Mouse (Mus musculus) midbrain, embryonic 11.5 days (tissue): Measurements from ENCODE around the gene Por. TPM values are rescaled to one million over a fixed set of nuclear protein-coding genes. Genes with fewer than 3 reads are reported as not detected.

Source experiments
- ATAC-seq: fragments of 200-750 bp; cut with Nextera tagmentation; 2 replicates; pipeline ENCODE4 v1.8.0; 2017; ENCODE audit warnings: moderate TSS enrichment, moderate library complexity; ENCODE audit not compliant: low FRiP score
- DNase-seq: peaks from one replicate; pipeline ENCODE4 v3.0.0; 2015; ENCODE audit warnings: low spot score; ENCODE audit errors: missing footprints
- H3K27ac ChIP-seq: fragments of 300-500 bp; sonication (generic); 2 replicates; pipeline ENCODE4 v1.5.1; 2014; ENCODE audit warnings: low read depth, low read length
- H3K27me3 ChIP-seq: fragments of 300-500 bp; sonication (generic); 2 replicates; pipeline ENCODE4 v1.6.1; 2014; ENCODE audit warnings: mild to moderate bottlenecking, low read length, moderate library complexity, mixed read lengths; ENCODE audit not compliant: control insufficient read depth, insufficient read depth
- H3K36me3 ChIP-seq: fragments of 300-500 bp; sonication (generic); 2 replicates; pipeline ENCODE4 v1.6.1; 2014; ENCODE audit warnings: mild to moderate bottlenecking, low read length, moderate library complexity, mixed read lengths; ENCODE audit not compliant: control insufficient read depth, insufficient read depth
- H3K4me1 ChIP-seq: fragments of 300-500 bp; sonication (generic); 2 replicates; pipeline ENCODE4 v1.6.1; 2014; ENCODE audit warnings: low read length; ENCODE audit not compliant: control insufficient read depth, insufficient read depth
- H3K4me2 ChIP-seq: fragments of 300-500 bp; sonication (generic); 2 replicates; pipeline ENCODE4 v1.6.1; 2014; ENCODE audit warnings: mild to moderate bottlenecking, moderate library complexity
- H3K4me3 ChIP-seq: fragments of 300-500 bp; sonication (generic); 2 replicates; pipeline ENCODE4 v1.5.1; 2014; ENCODE audit warnings: low read depth, low read length
- H3K9ac ChIP-seq: fragments of 300-500 bp; sonication (generic); 2 replicates; pipeline ENCODE4 v1.6.1; 2014; ENCODE audit warnings: low read length
- H3K9me3 ChIP-seq: fragments of 300-500 bp; sonication (generic); 2 replicates; pipeline ENCODE4 v1.6.1; 2016; ENCODE audit warnings: low read length; ENCODE audit not compliant: control insufficient read depth
- WGBS: fragments of 180-500 bp; shearing (Covaris S2); extraction: QIAGEN DNeasy Blood & Tissue Kit; methylation state at CpG from one replicate; pipeline ENCODE4 v1.1.7; 2014; 5-methylcytosine and 5-hydroxymethylcytosine counted together
- polyA plus RNA-seq: library from polyadenylated mRNA; unstranded; fragments of >200 nt; fragmentation: Nextera tagmentation; extraction: Ambion mirVana; gene quantifications from 2 replicates; pipeline ENCODE4 v1.2.1, GENCODE M21; 2014

Gene Por
- polyA plus RNA-seq, 1 experiment from 2014 or later = 95.4 TPM

DNA sequence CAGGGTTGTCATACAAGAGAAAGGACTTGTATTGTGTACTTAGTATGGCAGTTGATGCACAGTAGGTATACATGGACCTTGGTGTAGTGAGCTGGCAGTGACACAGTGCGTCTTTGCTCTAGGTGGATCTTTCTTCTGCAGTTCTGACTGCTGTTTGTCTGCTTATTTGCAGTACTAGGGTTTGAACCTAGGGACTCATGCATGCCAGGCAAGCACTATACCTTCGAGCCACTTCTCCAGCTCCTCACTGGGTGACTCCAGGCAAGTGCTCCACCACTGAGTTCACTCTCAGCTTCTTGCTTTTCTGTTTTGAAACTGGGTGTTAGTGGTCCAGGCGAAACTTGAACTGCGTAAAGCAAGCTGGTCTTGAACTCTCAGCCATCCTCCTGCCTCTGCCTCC, 31.8 kb downstream of the Por start:
- 94% methylated on average over 4 of the region's 4 CpGs for WGBS
- H3K36me3 ChIP-seq = peaks cover 4% of the 10 kb centered on the region; the same call in 1 of the 2 replicates
- no peaks in the 10 kb centered on the region for H3K9me3 ChIP-seq

DNA sequence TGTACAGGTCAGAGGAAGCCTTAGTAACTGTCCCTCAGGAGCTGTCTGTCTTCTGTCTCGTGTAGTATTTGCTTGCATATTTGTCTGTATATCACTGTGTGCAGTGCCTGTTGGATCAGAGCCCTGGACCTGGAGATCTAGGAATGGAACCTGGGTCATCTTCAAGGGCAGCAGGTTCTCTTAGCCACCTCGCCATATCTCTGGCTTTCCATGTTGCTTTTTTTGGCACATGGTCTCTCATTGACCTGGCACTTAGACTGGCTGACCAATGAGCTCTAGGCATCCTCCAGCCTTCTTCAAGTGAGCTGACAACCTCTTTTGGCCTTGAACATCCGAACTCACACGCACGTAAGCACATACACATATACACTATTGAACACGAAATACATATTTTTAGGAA, 32.4 kb downstream of the Por start:
- Histone ChIP-seq H3K9me3 (no peaks in the 10 kb centered on the region), H3K36me3 (peaks cover 4% of the 10 kb centered on the region; the same call in 1 of the 2 replicates), H3K27ac (no peak overlapping the region), H3K4me1 (no peaks in the 10 kb centered on the region), H3K27me3 (no peaks in the 10 kb centered on the region), H3K4me2 (no peak overlapping the region), H3K9ac (no peak overlapping the region), H3K4me3 (no peak overlapping the region)
- no peak for ATAC-seq
- DNase-seq = no peak
- WGBS = 87% methylated on average over 6 of the region's 6 CpGs

More for the DNA sequence above, 31.8 kb downstream of the Por start:
- Histone ChIP-seq H3K27me3 (no peaks in the 10 kb centered on the region), H3K4me1 (no peaks in the 10 kb centered on the region), H3K27ac (no peak overlapping the region), H3K9ac (no peak overlapping the region), H3K4me2 (no peak overlapping the region), H3K4me3 (no peak overlapping the region)
- DNase-seq (no peak), ATAC-seq (no peak)

DNA sequence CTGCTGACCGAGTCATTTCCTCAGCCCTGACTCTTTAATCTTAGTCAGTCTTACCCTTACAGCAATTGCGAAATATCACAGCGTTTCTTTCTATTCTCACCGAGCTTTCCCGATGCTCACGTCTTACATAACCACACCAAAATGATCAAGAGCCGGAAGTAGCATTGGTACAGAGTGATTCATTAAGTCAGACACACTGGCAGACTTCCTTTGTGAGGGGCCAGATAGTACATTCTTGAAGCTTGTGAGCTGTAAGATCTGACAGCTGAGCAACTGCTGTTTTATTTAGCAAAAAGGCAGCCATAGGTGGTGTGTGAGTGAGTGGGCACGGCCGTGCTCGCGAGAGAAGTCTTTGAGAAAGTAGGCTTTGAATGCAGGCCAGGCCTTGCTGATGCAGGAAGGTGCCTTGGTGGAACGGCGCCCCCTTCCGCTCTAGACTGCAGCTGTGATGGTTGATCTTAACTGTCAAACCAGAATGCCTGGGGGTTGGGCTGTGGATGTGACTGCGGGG, 32.9 kb downstream of the Por start:
- Histone ChIP-seq H3K27me3 (no peaks in the 10 kb centered on the region), H3K9ac (no peak overlapping the region), H3K4me3 (no peak overlapping the region), H3K4me2 (no peak overlapping the region), H3K4me1 (no peaks in the 10 kb centered on the region), H3K27ac (no peak overlapping the region), H3K9me3 (no peaks in the 10 kb centered on the region), H3K36me3 (peaks cover 4% of the 10 kb centered on the region; the same call in 1 of the 2 replicates)
- no peak for ATAC-seq
- no peak for DNase-seq
- whole genome bisulfite sequencing = 79% methylated on average over 15 of the region's 15 CpGs

DNA sequence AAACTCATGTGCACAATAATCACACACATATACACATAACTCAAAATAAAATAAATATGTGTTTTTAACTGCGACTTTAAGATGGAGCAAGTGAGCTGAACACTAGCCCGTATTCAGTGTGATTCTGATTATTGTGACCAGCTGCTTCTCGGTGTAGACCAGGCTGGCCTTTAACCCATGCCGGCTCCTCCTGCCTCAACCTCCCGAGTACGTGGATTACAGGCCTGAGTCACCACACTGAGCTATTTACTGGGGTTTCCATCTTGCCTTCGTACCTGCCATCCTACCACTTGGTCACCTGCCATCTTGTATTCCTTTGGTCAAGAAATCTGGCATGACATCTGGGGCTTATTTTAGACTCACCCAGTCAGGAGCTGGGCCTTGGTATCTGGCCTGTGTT, 33.6 kb downstream of the Por start:
- Histone ChIP-seq H3K27me3 (no peaks in the 10 kb centered on the region), H3K27ac (no peak overlapping the region), H3K36me3 (peaks cover 4% of the 10 kb centered on the region; the same call in 1 of the 2 replicates), H3K9ac (no peak overlapping the region), H3K4me1 (no peaks in the 10 kb centered on the region), H3K4me2 (no peak overlapping the region), H3K4me3 (no peak overlapping the region), H3K9me3 (no peaks in the 10 kb centered on the region)
- DNase-seq (no peak), ATAC-seq (no peak)
- 89% methylated on average over 7 of the region's 7 CpGs for WGBS

DNA sequence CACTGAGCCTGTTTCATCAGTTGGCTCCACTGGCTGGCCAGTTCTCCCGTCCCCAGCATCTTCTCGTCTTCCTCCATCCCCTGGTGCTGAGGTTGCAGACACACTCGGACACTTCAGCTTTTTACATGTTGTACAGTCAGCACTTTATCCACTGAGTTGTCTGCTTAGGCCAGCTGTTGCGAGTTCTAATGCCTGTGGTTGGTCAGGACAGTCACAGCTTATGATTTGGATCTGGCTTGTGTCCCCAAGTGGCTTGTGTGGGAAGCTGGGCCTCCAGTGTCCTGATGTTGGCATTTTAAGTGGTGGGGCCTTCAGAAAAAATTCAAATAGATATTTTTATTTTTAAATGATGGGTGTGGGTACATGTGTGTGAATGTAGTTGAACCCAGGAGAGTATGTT, 35.5 kb downstream of the Por start:
- no peak for ATAC-seq
- no peaks in the 10 kb centered on the region for H3K27me3 ChIP-seq
- no peak for DNase-seq
- no peaks in the 10 kb centered on the region for H3K9me3 ChIP-seq
- WGBS = 91% methylated on average over 4 of the region's 4 CpGs
- H3K36me3 ChIP-seq = no peaks in the 10 kb centered on the region; the same call in 1 of the 2 replicates
- H3K9ac ChIP-seq = no peak overlapping the region
- H3K4me3 ChIP-seq = no peak overlapping the region
- H3K4me2 ChIP-seq = no peak overlapping the region
- H3K27ac ChIP-seq = no peak overlapping the region
- no peaks in the 10 kb centered on the region for H3K4me1 ChIP-seq

DNA sequence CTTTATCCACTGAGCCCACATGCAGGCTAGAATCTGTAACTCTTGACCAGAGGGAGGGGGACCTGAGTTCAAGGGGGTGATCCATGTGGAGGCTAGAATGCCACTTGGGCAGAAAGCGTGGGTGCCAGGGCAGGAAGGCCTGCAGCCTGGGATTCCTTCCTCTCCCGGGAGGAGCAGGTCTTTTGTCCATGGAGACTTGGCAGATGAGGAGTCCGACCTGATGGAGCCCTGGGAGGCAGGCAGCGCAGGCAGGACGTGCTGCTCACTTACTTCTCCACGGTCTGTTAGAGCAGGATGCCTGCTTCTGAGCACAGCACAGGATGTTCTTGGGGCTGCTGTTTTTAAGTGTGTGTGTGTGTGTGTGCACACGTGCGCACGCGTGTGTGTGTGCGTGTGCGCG, 37.2 kb downstream of the Por start:
- Histone ChIP-seq H3K9me3 (no peaks in the 10 kb centered on the region), H3K27ac (no peak overlapping the region), H3K4me2 (no peak overlapping the region), H3K27me3 (no peaks in the 10 kb centered on the region), H3K4me3 (no peak overlapping the region), H3K4me1 (no peaks in the 10 kb centered on the region), H3K9ac (no peak overlapping the region), H3K36me3 (no peaks in the 10 kb centered on the region; the same call in 1 of the 2 replicates)
- 98% methylated on average over 13 of the region's 13 CpGs for WGBS
- DNase-seq (no peak), ATAC-seq (no peak)

DNA sequence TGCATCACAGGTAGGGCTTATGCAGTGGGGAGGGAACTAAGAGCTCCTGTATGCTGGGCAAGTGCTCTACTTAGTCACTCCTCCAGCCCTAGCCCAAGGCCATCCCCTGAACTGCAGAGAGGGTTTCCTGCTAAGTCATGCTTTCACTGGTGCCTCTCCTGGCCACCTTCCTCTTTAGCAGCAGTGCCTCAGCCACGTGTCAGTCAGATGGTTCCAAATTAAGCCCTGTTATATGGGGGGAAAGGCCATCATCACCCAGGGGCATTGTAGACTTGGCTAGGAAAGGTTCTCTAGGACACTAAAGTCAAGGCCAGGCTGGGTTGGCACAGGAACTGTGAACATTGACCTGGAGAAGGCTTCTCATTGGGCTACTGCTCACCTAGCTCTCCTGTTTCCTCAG, 38.0 kb downstream of the Por start:
- no peaks in the 10 kb centered on the region; the same call in 1 of the 2 replicates for H3K36me3 ChIP-seq
- no peak for ATAC-seq
- H3K4me1 ChIP-seq = no peaks in the 10 kb centered on the region
- DNase-seq = no peak
- H3K27ac ChIP-seq = no peak overlapping the region
- H3K9ac ChIP-seq = no peak overlapping the region
- H3K4me2 ChIP-seq = no peak overlapping the region
- 67% methylated on average over 1 of the region's 1 CpGs for WGBS
- H3K9me3 ChIP-seq = no peaks in the 10 kb centered on the region
- H3K27me3 ChIP-seq = no peaks in the 10 kb centered on the region
- no peak overlapping the region for H3K4me3 ChIP-seq

DNA sequence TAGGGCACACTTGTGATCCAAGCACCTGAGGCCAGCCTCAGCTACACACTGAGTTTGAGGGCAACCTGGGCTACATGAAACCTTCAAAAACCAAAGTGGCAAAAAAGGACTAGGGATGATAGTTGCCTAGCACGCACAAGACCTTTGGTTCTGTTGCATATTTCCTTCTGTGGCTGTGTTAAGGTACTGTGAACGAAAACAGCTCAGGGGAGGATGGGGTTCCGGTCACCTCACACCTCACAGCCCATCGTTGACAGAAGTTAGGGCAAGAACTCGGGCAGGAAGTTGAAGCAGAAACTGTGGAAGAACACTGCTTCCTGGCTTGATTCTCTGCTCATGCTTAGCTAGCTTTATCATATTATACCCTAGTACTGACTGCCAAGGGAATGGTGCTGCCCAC, 39.9 kb downstream of the Por start:
- ATAC-seq = no peak
- Histone ChIP-seq H3K4me1 (no peaks in the 10 kb centered on the region), H3K4me2 (no peak overlapping the region), H3K27me3 (no peaks in the 10 kb centered on the region), H3K36me3 (no peaks in the 10 kb centered on the region; the same call in 1 of the 2 replicates), H3K9me3 (no peaks in the 10 kb centered on the region), H3K9ac (no peak overlapping the region), H3K27ac (no peak overlapping the region), H3K4me3 (no peak overlapping the region)
- WGBS = 94% methylated on average over 5 of the region's 5 CpGs
- DNase-seq = no peak

DNA sequence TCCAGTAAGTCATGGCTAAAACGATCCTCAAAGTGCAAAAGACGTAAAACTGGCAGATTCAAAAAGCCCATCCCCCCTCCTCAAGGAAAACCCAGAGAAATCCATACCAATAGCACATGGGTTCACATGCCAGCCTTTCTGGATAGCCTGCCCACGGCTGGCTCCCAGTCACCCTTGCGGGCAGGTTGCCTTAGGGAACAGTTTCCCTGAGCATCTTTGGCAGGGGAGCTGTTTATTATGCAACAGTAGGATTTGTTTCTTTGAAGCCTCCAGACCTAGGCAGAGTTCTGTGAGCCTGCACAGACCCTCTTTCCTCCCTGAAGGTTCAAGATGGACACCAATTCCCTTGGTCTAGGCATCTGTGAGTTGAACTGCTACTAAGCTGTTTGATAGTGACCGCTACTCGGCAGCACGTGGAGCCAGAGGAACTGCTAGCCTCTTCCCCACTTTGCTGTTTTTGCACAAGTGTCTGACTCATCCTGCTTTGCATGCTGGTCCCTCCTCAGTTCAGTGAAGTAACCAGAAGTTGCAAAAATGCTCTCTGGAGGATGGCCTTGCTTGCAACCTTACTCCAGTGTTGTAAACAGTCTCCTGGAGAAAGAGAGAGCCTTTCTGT, 40.9 kb downstream of the Por start:
- no peak for DNase-seq
- WGBS = 89% methylated on average over 7 of the region's 7 CpGs
- H3K9ac ChIP-seq = no peak overlapping the region
- ATAC-seq = no peak
- H3K4me1 ChIP-seq = no peaks in the 10 kb centered on the region
- H3K9me3 ChIP-seq = no peaks in the 10 kb centered on the region
- no peaks in the 10 kb centered on the region; the same call in 1 of the 2 replicates for H3K36me3 ChIP-seq
- H3K4me3 ChIP-seq = no peak overlapping the region
- H3K4me2 ChIP-seq = no peak overlapping the region
- H3K27me3 ChIP-seq = no peaks in the 10 kb centered on the region
- H3K27ac ChIP-seq = no peak overlapping the region
